Mouse (Mus musculus) lung, embryonic 16.5 days (tissue): ENCODE measurements around the gene Hccs. TPM values are rescaled to one million over a fixed set of nuclear protein-coding genes. Genes with fewer than 3 reads are reported as not detected.
A peak's percentile ranks its signal among the peaks of the same experiment; 100 is the strongest.
"Not testable (repeated sequence)": the region's sequence is repeated elsewhere in the genome, so short reads cannot be mapped to it uniquely, and the experiment has no call there.

Source experiments
- ATAC-seq: fragments of 200-750 bp; cut with Nextera tagmentation; 2 replicates; pipeline ENCODE4 v1.8.0; 2017; ENCODE audit warnings: low read depth, mild to moderate bottlenecking, moderate library complexity
- H3K27ac ChIP-seq: fragments of 300-500 bp; sonication (generic); 2 replicates; pipeline ENCODE4 v1.5.1; 2014; ENCODE audit warnings: mild to moderate bottlenecking, control low read depth, low read length
- H3K27me3 ChIP-seq: fragments of 300-500 bp; sonication (generic); 2 replicates; pipeline ENCODE4 v1.6.1; 2014; ENCODE audit warnings: low read depth, low read length, mixed read lengths; ENCODE audit not compliant: control insufficient read depth, insufficient read depth
- H3K36me3 ChIP-seq: fragments of 300-500 bp; sonication (generic); 2 replicates; pipeline ENCODE4 v1.6.1; 2014; ENCODE audit warnings: low read length; ENCODE audit not compliant: control insufficient read depth, insufficient read depth
- H3K4me1 ChIP-seq: fragments of 300-500 bp; sonication (generic); replicated peaks from 2 replicates; pipeline ENCODE4 v1.6.1; 2014; ENCODE audit warnings: low read length, mixed read lengths; ENCODE audit not compliant: control insufficient read depth, insufficient read depth
- H3K4me2 ChIP-seq: fragments of 300-500 bp; sonication (generic); 2 replicates; pipeline ENCODE4 v1.6.1; 2014; ENCODE audit warnings: low read depth, low read length, control low read depth
- H3K4me3 ChIP-seq: fragments of 300-500 bp; sonication (generic); 2 replicates; pipeline ENCODE4 v1.5.1; 2014; ENCODE audit warnings: mild to moderate bottlenecking, low read length, control low read depth
- H3K9ac ChIP-seq: fragments of 300-500 bp; sonication (generic); 2 replicates; pipeline ENCODE4 v1.6.1; 2014; ENCODE audit warnings: low read length, control low read depth
- H3K9me3 ChIP-seq: fragments of 300-500 bp; sonication (generic); 2 replicates; pipeline ENCODE4 v1.6.1; 2016; ENCODE audit warnings: low read length; ENCODE audit not compliant: control insufficient read depth
- WGBS: fragments of 180-500 bp; shearing (Covaris S2); extraction: QIAGEN DNeasy Blood & Tissue Kit; methylation state at CpG from one replicate; pipeline ENCODE4 v1.1.7; 2014; 5-methylcytosine and 5-hydroxymethylcytosine counted together
- polyA plus RNA-seq: library from polyadenylated mRNA; unstranded; fragments of >200 nt; fragmentation: Nextera tagmentation; extraction: Ambion mirVana; gene quantifications from 2 replicates; pipeline ENCODE4 v1.2.1, GENCODE M21; 2015

The Hccs gene
- 22.9 and 26.5 TPM in 2 replicates for polyA plus RNA-seq

DNA sequence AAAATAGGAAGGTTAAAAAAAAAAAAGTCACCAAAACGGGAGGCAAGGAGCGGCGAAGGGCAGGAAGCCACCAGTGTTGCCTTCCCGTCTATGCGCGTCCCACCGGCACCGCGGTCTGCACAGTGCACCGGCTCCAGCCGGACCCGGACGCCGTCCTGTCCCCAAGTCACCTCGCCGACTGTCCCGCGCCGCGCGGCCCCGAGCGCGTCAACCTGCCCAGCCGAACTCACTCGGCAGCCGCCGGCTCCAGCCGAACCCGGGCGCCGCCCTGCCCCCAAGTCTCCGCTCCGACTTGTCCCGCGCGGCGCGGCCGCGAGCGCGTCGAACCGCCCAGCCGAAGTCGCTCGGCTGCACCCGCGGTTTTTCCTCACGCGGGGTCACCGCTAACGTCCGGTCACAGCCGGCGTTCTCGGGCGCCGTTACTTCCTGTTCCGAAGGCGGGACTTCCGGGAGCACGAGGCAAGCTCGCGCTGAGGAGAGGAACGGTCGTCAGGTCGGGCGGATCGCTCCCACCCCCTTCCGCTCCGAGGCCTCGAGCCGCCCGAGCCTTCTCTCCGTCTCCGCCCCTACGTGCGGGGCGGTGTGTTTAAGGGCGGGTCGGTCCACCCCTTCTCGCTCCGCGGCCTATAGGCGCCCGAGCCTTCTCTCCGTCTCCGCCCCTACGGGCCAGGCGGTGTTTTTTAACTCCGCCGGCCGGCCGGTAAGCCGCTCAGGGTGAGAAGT, at the start of gene Hccs:
Gene Hccs (minus strand): TSS at position 428 of the 723 bp plus-strand sequence.
- no peaks in the 10 kb centered on the region for H3K27me3 ChIP-seq
- peak; percentile 100 for ATAC-seq
- peak within 1 kb of the TSS; percentile 77 for H3K9ac ChIP-seq
- H3K9me3 ChIP-seq, result peaks cover 6% of the 10 kb centered on the region
- WGBS, result 17% methylated on average over 64 of the region's 97 CpGs
- peak within 1 kb of the TSS; percentile 68 for H3K4me3 ChIP-seq
- no peaks in the 10 kb centered on the region for H3K36me3 ChIP-seq
- peak within 1 kb of the TSS; percentile 81 for H3K27ac ChIP-seq
- H3K4me2 ChIP-seq, result peak within 1 kb of the TSS; percentile 48
- peaks cover 3% of the 10 kb centered on the region; the same call in 1 of the 2 replicates for H3K4me1 ChIP-seq

DNA sequence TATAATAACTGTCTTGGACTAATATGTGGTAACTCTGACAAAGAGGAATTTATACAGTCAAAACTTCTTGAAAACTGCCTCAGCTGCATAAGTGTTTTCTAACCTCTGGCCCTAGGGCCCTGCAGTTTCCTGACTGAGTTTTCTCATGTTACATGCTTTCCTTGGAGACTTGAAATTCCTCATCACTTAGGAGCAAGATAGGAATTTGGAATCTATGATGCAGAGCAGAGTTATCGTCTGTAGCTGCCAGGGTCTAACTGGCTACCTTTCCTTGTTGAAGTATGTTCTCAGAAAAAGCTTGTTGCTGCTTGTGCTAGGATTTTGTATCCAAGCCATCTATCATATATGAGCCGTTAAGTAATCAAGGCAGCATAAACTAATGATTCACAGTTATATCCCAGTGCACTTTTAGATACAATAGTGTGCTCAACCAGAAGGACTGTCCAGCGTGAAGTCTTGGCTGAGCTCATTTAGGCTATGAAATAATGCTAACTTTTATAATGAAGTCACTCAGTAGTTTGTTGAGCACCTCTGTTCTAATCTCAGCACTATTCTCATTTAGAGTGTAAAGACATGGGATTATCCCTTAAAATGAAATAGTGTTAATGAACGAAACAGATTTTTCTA, 37.1 kb upstream of the Hccs start:
- H3K9me3 ChIP-seq, result no peaks in the 10 kb centered on the region
- H3K4me3 ChIP-seq, result no peak overlapping the region
- no peak for ATAC-seq
- no peak overlapping the region for H3K27ac ChIP-seq
- H3K4me1 ChIP-seq, result no peaks in the 10 kb centered on the region
- WGBS, result 58% methylated on average over 4 of the region's 4 CpGs
- H3K36me3 ChIP-seq, result no peaks in the 10 kb centered on the region
- no peaks in the 10 kb centered on the region for H3K27me3 ChIP-seq
- no peak overlapping the region for H3K9ac ChIP-seq
- H3K4me2 ChIP-seq, result no peak overlapping the region

DNA sequence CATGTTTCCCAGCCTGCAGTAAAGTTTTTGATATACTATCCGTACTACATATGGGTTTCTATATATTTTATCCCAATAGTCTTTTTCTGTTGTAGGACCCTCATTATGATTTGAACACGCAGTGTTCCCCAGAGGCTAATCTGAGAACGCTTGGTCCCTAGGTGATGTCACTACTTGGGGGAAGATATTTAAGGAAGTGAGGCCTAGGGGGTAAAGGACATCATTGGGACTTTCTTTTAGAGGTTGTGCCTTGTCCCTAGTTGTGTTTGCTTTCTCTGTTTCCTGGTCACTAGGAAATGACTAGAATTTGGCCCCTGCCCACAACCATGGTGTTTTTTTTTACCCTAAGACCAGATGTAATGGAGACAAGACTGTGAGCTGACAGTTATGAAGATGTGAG, 18.0 kb upstream of the Hccs start:
- Histone ChIP-seq H3K9ac (no peak overlapping the region), H3K36me3 (no peaks in the 10 kb centered on the region), H3K27me3 (no peaks in the 10 kb centered on the region; the same call in 1 of the 2 replicates), H3K4me1 (no peaks in the 10 kb centered on the region), H3K27ac (no peak overlapping the region), H3K4me3 (no peak overlapping the region), H3K4me2 (no peak overlapping the region), H3K9me3 (no peaks in the 10 kb centered on the region)
- 68% methylated on average over 3 of the region's 3 CpGs for WGBS
- ATAC-seq, result no peak

DNA sequence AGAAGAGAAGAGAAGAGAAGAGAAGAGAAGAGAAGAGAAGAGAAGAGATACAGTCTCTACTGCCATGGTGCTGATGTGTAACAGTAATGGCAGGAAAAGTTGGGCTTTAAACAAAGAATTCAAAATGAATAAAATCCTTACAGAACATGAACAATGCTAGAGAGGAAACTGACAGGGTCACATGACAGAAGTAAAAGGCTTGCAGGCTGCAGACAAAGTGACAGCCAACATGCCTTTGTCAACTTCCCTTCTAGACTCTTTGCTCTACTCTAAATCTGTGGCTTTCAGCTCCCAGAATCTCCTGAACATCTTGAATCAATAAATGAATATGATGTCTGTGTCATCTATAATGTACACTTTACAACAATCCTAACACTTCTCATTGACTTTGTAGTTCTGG, 17.4 kb upstream of the Hccs start:
- Histone ChIP-seq H3K27me3 (no peaks in the 10 kb centered on the region), H3K4me3 (no peak overlapping the region), H3K4me1 (no peaks in the 10 kb centered on the region), H3K27ac (no peak overlapping the region), H3K36me3 (no peaks in the 10 kb centered on the region), H3K9ac (no peak overlapping the region), H3K9me3 (no peaks in the 10 kb centered on the region), H3K4me2 (no peak overlapping the region)
- ATAC-seq, result no peak

DNA sequence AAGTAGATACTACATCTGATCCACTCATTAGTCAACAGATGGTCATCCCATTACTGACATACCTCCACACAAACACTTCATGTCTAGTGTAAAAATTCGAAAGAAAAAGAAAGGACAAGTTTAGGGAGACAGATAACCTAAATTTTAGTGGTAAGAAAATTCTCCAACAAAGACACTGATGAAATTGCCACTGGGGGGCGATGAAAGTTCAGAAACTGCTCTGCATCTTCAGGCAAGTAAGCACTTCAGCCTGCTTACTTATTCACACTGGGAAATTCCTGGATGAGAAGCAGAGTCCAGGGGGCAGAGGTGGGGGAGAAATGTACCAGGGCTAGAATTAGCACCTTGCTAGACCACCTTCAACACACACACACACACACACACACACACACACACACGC, 12.1 kb upstream of the Hccs start:
- WGBS, result 36% methylated on average over 3 of the region's 3 CpGs
- H3K36me3 ChIP-seq, result no peaks in the 10 kb centered on the region
- no peaks in the 10 kb centered on the region for H3K9me3 ChIP-seq
- no peak overlapping the region for H3K4me2 ChIP-seq
- no peaks in the 10 kb centered on the region for H3K27me3 ChIP-seq
- H3K27ac ChIP-seq, result no peak overlapping the region
- no peak overlapping the region for H3K4me3 ChIP-seq
- no peak for ATAC-seq
- H3K4me1 ChIP-seq, result no peaks in the 10 kb centered on the region
- no peak overlapping the region for H3K9ac ChIP-seq

DNA sequence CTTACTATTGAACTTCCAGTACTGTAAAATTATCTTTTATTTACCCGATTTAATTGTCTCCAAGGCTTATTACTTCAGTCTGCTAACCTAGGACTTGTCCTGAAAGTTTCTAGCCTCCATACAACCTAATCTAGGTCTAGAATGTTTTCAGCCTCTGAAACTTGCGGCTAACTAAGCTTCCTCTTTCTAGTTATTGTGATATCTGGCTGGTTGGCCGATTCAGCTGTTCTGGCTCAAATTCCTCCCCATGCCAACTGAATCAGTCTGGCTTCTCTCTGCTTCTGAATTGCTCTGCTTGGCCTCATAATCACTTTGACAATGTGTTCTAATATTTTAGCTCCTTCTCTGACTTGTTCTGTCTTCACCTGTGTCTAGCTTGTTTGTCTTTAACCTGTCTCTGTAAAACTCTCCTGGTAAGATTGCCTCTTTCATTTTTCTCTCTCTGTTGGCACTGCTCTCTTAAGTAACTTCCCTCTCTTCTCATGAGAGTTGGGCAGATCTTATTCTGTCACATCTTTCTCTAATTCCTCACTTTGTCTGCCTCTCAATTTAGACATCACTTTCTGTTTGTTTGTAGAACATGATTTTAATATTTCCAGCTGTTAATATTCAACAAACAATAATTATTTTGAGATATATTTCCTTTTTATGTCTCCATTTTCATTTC, 5.9 kb upstream of the Hccs start:
- H3K4me1 ChIP-seq, result no peaks in the 10 kb centered on the region
- H3K9me3 ChIP-seq, result no peaks in the 10 kb centered on the region
- H3K36me3 ChIP-seq, result no peaks in the 10 kb centered on the region
- 80% methylated on average over 3 of the region's 3 CpGs for WGBS
- H3K27me3 ChIP-seq, result no peaks in the 10 kb centered on the region
- no peak overlapping the region for H3K9ac ChIP-seq
- H3K4me3 ChIP-seq, result no peak overlapping the region
- H3K27ac ChIP-seq, result no peak overlapping the region
- no peak overlapping the region for H3K4me2 ChIP-seq
- ATAC-seq, result no peak

DNA sequence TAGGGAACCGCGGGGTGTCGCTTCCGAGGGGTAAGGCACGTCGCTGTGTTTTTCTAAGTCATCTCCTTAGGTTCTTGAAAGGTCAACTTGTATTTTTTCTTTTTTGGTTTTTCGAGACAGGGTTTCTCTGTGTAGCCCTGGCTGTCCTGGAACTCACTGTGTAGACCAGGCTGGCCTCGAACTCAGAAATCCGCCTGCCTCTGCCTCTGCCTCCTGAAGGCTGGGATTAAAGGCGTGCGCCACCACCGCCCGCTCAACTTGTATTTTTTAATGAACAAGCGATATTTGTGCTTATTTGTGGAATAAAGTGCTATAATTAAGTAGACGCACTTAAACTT, 465 bp upstream of the Hccs start:
- not testable (repeated sequence) for H3K27me3 ChIP-seq, H3K9me3 ChIP-seq, ATAC-seq, H3K27ac ChIP-seq, H3K36me3 ChIP-seq, H3K4me1 ChIP-seq, H3K9ac ChIP-seq
- WGBS, result 30% methylated on average over 15 of the region's 15 CpGs
- Histone ChIP-seq H3K4me2 (peak overlapping the region; percentile 43), H3K4me3 (peak overlapping the region; percentile 68)

DNA sequence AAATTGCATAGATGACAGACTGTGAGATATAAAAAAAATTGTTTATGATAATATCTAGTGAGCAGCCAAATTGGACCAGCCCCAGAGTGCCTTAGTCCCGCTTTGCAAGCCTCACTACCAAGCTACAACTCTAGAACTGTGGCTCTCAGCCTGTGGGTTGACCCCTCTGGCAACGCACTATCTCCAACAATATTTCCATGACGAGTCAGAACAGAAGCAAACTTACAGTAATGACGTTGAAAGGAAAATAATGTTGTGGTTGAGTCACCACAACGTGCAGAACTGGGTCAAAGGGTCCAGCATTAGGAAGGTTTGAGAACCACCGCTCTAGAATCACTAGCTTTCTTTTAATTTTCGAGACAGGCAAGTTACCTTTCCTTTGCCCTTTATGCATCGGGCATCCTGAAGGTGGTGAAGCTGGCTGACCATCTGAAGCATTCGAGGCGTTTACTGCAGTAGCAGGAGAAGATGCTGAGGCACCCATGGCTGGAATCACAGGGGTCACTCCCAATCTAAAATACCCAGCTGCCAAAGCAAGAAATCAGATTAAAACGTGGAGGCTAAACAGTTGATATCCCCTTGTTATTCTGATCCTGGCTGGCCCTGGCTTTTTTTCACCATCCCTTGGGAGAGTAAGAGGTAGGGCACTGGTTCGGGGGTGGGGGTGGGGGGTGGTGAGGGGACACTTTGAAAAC, 959 bp downstream of the Hccs start:
- H3K27ac ChIP-seq, result no peak overlapping the region; the same call in 1 of the 2 replicates
- peaks cover 6% of the 10 kb centered on the region for H3K9me3 ChIP-seq
- no peaks in the 10 kb centered on the region for H3K27me3 ChIP-seq
- H3K9ac ChIP-seq, result peak overlapping the region; percentile 77
- ATAC-seq, result no peak
- no peaks in the 10 kb centered on the region for H3K36me3 ChIP-seq
- H3K4me3 ChIP-seq, result peak overlapping the region; percentile 68
- H3K4me1 ChIP-seq, result peaks cover 3% of the 10 kb centered on the region; the same call in 1 of the 2 replicates
- 38% methylated on average over 12 of the region's 12 CpGs for WGBS
- H3K4me2 ChIP-seq, result peak overlapping the region; percentile 48

DNA sequence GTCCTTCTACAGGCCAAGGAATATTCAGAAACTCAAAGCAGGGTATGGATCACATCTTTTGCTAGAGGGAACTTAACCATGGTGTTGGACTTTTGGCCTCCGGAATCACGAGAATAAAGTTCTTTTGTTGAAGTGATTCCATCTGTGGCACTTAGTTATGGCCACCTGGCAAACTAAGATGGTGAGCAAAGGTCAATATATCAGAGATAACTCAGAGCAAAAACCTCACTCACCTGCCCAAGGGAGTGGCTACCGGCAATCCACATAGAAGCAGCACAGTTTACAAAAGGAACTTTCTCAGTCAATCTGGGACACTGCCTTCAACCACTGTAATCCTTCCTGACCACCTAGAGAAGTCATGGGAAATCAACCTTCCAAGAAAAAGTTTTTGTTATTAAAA, 11.6 kb downstream of the Hccs start:
- H3K9me3 ChIP-seq, result no peaks in the 10 kb centered on the region
- H3K4me2 ChIP-seq, result no peak overlapping the region
- no peaks in the 10 kb centered on the region for H3K27me3 ChIP-seq
- whole genome bisulfite sequencing, result 82% methylated on average over 3 of the region's 3 CpGs
- H3K27ac ChIP-seq, result no peak overlapping the region
- H3K4me1 ChIP-seq, result no peaks in the 10 kb centered on the region
- no peak for ATAC-seq
- 0 out of 2 replicates have a peak, but pooled peaks cover 2% of the 10 kb centered on the region for H3K36me3 ChIP-seq
- no peak overlapping the region for H3K9ac ChIP-seq
- no peak overlapping the region for H3K4me3 ChIP-seq
